Mouse (Mus musculus) lung, embryonic 14.5 days (tissue): Measurements from ENCODE around the gene Ablim1. TPM values are rescaled to one million over a fixed set of nuclear protein-coding genes. Genes with fewer than 3 reads are reported as not detected.

Experiments
- ATAC-seq: fragments of 200-750 bp; cut with Nextera tagmentation; 2 replicates; pipeline ENCODE4 v1.8.0; 2017; ENCODE audit warnings: mild to moderate bottlenecking, moderate TSS enrichment, moderate library complexity; ENCODE audit not compliant: insufficient read depth
- DNase-seq: peaks from one replicate; pipeline ENCODE4 v3.0.0-alpha.2; 2015
- H3K27ac ChIP-seq: fragments of 300-500 bp; sonication (generic); 2 replicates; pipeline ENCODE4 v1.5.1; 2014; ENCODE audit warnings: low read depth, mild to moderate bottlenecking, moderate library complexity
- H3K27me3 ChIP-seq: fragments of 300-500 bp; sonication (generic); 2 replicates; pipeline ENCODE4 v1.6.1; 2014; ENCODE audit warnings: low read length, control low read depth; ENCODE audit not compliant: insufficient read depth
- H3K36me3 ChIP-seq: fragments of 300-500 bp; sonication (generic); 2 replicates; pipeline ENCODE4 v1.6.1; 2014; ENCODE audit warnings: control low read depth; ENCODE audit not compliant: insufficient read depth
- H3K4me1 ChIP-seq: fragments of 300-500 bp; sonication (generic); 2 replicates; pipeline ENCODE4 v1.6.1; 2014; ENCODE audit warnings: antibody characterized with exemption, control low read depth; ENCODE audit not compliant: insufficient read depth
- H3K4me2 ChIP-seq: fragments of 300-500 bp; sonication (generic); 2 replicates; pipeline ENCODE4 v1.6.1; 2014; ENCODE audit warnings: mild to moderate bottlenecking
- H3K4me3 ChIP-seq: fragments of 300-500 bp; sonication (generic); 2 replicates; pipeline ENCODE4 v1.5.1; 2014; ENCODE audit warnings: low read depth, low read length
- H3K9ac ChIP-seq: fragments of 300-500 bp; sonication (generic); 2 replicates; pipeline ENCODE4 v1.6.1; 2014
- H3K9me3 ChIP-seq: fragments of 300-500 bp; sonication (generic); 2 replicates; pipeline ENCODE4 v1.6.1; 2016; ENCODE audit warnings: low read depth, low read length, control low read depth
- CTCF ChIP-seq: IDR thresholded peaks from 2 replicates; pipeline ENCODE4 v1.5.1; 2016; ENCODE audit warnings: antibody characterized with exemption, low read depth
- WGBS: fragments of 180-500 bp; shearing (Covaris S2); extraction: QIAGEN DNeasy Blood & Tissue Kit; methylation state at CpG from one replicate; pipeline ENCODE4 v1.1.7; 2014; 5-methylcytosine and 5-hydroxymethylcytosine counted together
- polyA plus RNA-seq: library from polyadenylated mRNA; unstranded; fragments of >200 nt; fragmentation: Nextera tagmentation; extraction: Ambion mirVana; gene quantifications from 2 replicates; pipeline ENCODE4 v1.2.1, GENCODE M21; 2014

Ablim1 gene
- polyA plus RNA-seq, 1 experiment from 2014 or later: 39.9 TPM

DNA sequence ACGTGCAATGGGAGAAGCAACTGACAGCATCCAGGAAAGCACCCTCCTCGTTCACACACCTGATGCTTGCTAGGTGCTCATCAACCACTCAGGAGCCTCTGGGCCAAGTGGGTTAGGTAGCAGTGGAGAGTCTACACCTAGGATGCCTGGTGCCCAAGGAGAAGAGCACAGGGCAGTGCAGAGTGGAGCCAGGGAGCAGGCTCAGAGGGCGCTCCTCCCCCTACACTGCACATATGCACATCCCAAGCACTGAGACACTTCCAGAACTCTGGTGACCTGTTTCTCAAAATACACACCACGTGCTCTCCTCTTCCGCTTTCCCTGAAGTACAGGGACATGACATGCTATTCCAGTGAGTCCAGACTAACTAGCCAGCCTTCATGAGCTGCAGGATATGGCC lies 142.4 kb downstream of the Ablim1 start:
- H3K4me3 ChIP-seq: no peak overlapping the region
- H3K36me3 ChIP-seq: no peaks in the 10 kb centered on the region
- TF ChIP-seq CTCF: no peak
- H3K9ac ChIP-seq: no peak overlapping the region
- H3K4me2 ChIP-seq: no peak overlapping the region
- ATAC-seq: no peak
- no peaks in the 10 kb centered on the region for H3K27me3 ChIP-seq
- H3K27ac ChIP-seq: no peak overlapping the region
- no peak for DNase-seq
- H3K4me1 ChIP-seq: 0 out of 2 replicates have a peak, but pooled peaks cover 7% of the 10 kb centered on the region
- WGBS: 83% methylated on average over 5 of the region's 5 CpGs
- no peaks in the 10 kb centered on the region for H3K9me3 ChIP-seq

- 74% methylated on average over 5 of the region's 5 CpGs for WGBS
Measured at GRCm38 (mm10) chr19:57170880-57171279, 143.8 kb downstream of the Ablim1 start.

GRCm38 (mm10) chr19:57169485-57169884 lies 145.2 kb downstream of the Ablim1 start:
- no peak overlapping the region for H3K4me3 ChIP-seq
- no peak overlapping the region for H3K27ac ChIP-seq
- H3K4me2 ChIP-seq: no peak overlapping the region
- 0 out of 2 replicates have a peak, but pooled peaks cover 3% of the 10 kb centered on the region for H3K4me1 ChIP-seq
- no peaks in the 10 kb centered on the region for H3K27me3 ChIP-seq
- no peak for DNase-seq
- H3K9me3 ChIP-seq: no peaks in the 10 kb centered on the region
- no peaks in the 10 kb centered on the region for H3K36me3 ChIP-seq
- WGBS: 82% methylated on average over 2 of the region's 2 CpGs
- no peak for ATAC-seq
- H3K9ac ChIP-seq: no peak overlapping the region
- TF ChIP-seq CTCF: no peak

More at GRCm38 (mm10) chr19:57170880-57171279, 143.8 kb downstream of the Ablim1 start:
- DNase-seq (no peak), ATAC-seq (no peak)
- H3K9ac ChIP-seq: no peak overlapping the region
- no peak for TF ChIP-seq CTCF
- no peaks in the 10 kb centered on the region for H3K27me3 ChIP-seq
- H3K27ac ChIP-seq: no peak overlapping the region
- 0 out of 2 replicates have a peak, but pooled peaks cover 7% of the 10 kb centered on the region for H3K4me1 ChIP-seq
- H3K9me3 ChIP-seq: no peaks in the 10 kb centered on the region
- no peak overlapping the region for H3K4me2 ChIP-seq
- no peaks in the 10 kb centered on the region for H3K36me3 ChIP-seq
- H3K4me3 ChIP-seq: no peak overlapping the region

- ATAC-seq: no peak
- Histone ChIP-seq H3K27me3 (no peaks in the 10 kb centered on the region), H3K4me3 (no peak overlapping the region), H3K27ac (no peak overlapping the region), H3K4me1 (no peaks in the 10 kb centered on the region), H3K36me3 (no peaks in the 10 kb centered on the region), H3K9ac (no peak overlapping the region), H3K4me2 (no peak overlapping the region), H3K9me3 (no peaks in the 10 kb centered on the region)
- 80% methylated on average over 5 of the region's 5 CpGs for WGBS
- DNase-seq: no peak
- TF ChIP-seq CTCF: no peak
Measured at GRCm38 (mm10) chr19:57167721-57168120, 147.0 kb downstream of the Ablim1 start.

- DNase-seq (no peak), ATAC-seq (no peak)
- H3K36me3 ChIP-seq: no peaks in the 10 kb centered on the region
- WGBS: 66% methylated on average over 2 of the region's 2 CpGs
- no peak overlapping the region for H3K27ac ChIP-seq
- no peaks in the 10 kb centered on the region for H3K27me3 ChIP-seq
- TF ChIP-seq CTCF: no peak
- H3K4me1 ChIP-seq: no peaks in the 10 kb centered on the region
- H3K4me3 ChIP-seq: no peak overlapping the region
- H3K9me3 ChIP-seq: no peaks in the 10 kb centered on the region
- H3K4me2 ChIP-seq: no peak overlapping the region
- H3K9ac ChIP-seq: no peak overlapping the region
Measured at GRCm38 (mm10) chr19:57164882-57165281, 149.8 kb downstream of the Ablim1 start.

DNA sequence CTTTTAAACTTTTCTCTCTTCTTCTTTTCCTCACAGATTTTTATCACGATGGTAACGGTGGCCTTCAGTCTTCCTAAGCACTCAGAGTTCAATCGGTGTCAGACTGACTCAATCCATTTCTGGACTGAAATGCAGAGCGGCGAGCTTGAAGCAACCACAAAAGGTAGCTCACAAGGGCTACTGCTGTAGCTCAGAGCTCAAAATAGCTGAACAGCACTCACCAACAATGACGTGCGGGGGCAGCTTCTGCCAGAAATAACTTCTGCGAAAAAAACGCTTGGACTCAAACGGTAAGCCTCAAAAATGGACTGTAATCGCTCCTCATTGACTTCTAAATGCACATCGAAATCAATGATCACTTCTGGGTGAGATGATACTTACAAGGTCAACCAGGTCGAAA lies 151.4 kb downstream of the Ablim1 start:
- no peak for TF ChIP-seq CTCF
- H3K4me2 ChIP-seq: no peak overlapping the region

DNA sequence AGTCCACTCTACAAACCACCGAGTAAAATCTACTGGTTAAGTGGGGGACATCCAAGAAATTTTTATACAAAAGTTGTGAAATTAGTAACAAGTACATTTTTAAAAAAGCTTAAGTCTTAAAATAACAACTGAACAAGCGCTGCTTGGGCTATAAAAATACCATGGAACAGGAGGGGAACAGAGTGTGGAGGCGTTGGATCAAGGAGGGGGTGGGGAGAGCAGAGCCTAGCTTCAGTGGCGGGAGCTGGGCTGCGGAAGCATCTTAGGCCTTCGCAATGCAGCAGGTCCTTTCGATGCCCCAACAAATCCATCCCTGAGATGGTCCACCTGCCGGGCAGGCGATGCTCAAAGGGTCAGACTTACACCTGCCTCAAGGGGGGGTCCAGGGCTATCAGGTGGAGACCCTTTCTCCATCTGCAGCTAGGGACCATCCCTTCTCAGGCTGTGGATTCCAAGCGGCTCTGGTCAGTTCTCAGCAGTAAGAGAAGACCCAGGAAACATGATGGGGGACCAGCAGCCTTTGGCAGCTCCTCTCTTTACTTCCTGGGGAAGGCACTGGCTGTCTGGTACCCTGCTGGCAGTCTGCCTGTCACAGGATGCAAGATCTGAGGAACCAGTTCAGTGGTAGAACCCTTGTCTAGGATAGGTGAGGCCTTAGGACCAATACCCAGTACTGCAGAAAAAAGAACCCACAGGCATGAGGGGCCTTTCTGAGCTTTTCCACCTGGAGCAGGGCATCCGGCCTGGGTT lies 152.6 kb downstream of the Ablim1 start:
- DNase-seq (no peak), ATAC-seq (no peak)
- no peak overlapping the region for H3K4me2 ChIP-seq
- no peak overlapping the region for H3K4me3 ChIP-seq
- H3K27me3 ChIP-seq: no peaks in the 10 kb centered on the region
- 74% methylated on average over 11 of the region's 11 CpGs for WGBS
- H3K9me3 ChIP-seq: no peaks in the 10 kb centered on the region
- no peaks in the 10 kb centered on the region for H3K36me3 ChIP-seq
- TF ChIP-seq CTCF: no peak
- H3K4me1 ChIP-seq: no peaks in the 10 kb centered on the region
- no peak overlapping the region for H3K27ac ChIP-seq
- H3K9ac ChIP-seq: no peak overlapping the region

More for the DNA sequence above, 151.4 kb downstream of the Ablim1 start:
- DNase-seq (no peak), ATAC-seq (no peak)
- Histone ChIP-seq H3K9ac (no peak overlapping the region), H3K27me3 (no peaks in the 10 kb centered on the region), H3K4me3 (no peak overlapping the region), H3K27ac (no peak overlapping the region), H3K36me3 (no peaks in the 10 kb centered on the region), H3K4me1 (no peaks in the 10 kb centered on the region), H3K9me3 (no peaks in the 10 kb centered on the region)
- WGBS: 78% methylated on average over 13 of the region's 13 CpGs
